Mouse (Mus musculus) kidney, postnatal 25 days (tissue): ENCODE measurements at regions not wholly inside any gene's neighbourhood (a gene's known extent, or its start where the extent isn't known, plus 50 kb on each side); places are given as distances from the start of the nearest gene placed in this dataset.

Source experiments
- DNase-seq, 2 experiments: peaks; one replicate each; pipeline ENCODE4 v3.0.0; 2021; ENCODE audit warnings: mixed read lengths in 2 of 2

DNA sequence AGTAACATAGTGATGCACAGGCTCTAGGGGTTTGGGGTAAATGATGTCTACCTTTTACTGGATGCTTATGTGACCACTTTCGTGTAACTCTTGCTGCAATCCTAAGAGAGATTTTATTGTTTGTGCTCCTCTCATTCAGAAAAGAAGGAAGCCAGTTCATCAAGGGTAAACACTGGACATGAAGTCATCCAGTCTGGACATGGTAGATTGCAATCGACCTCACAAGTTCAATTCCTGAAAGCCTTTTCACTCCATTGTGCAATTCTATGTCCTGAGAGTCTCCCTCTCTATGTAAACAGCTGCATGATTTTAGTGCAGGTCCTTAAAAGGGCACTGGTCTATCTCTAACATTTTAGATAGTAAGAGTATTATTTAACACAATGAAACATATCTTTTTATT, 73.5 kb upstream of the Gm16223 start:
- DNase-seq, result no peak

DNA sequence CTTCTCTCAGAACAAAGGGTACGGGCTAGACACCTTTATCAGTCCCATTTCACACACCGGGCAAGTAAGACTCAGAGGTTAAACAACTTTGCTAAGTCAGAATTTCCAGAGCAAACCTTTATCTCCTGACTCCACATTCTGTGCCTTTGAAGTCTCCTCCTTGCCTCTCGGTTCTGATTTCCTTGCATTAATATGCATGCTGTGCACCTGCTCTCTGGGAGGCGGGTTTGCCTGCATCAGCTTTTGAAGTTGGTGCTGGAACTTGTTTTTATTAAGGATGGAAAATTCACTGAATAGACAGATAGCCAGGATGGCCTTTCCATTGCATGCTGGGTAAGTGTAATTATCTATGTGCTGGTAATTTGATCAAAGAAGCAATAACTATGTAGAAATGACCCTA, 84.2 kb upstream of the Gm16223 start:
- DNase-seq, result no peak

DNA sequence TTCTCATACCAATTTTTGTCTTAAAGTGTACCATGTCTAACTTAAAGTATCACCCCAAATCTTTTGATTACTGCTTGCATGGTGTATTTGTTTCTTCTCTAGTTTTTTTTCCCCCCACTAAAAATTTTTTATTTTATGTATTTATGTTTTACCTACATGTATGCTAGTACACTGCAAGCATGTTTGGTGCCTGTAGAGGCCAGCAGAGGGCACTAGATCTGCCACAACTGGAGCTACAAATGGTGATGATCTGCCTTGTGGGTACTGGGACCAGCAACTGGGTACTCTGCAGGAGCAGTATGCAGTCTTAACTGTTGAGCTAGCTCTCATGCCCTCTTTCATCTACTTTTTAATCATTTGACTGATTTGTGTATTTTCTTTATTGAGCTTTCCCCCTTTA, 92.2 kb upstream of the Gm16223 start:
- no peak for DNase-seq

DNA sequence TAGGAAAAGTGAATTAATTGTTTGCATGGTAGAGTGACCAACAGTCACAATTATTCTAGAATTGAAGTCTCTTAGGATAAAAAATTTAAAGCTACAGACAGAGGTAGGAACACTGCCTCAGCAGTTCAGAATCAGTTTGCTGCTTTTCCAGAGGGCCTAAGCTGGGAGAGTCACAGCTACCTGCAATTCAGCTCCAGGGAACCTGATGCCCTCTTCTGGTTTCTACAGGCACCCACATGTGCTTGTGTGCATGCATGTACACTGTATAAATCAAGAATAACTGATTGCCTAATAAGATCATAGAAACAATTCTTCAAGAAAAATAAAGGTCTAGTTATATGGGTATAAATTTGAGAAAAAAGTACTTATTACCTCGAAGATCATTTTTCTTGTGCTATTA, 96.6 kb upstream of the Gm16223 start:
- DNase-seq, result peak in 1 of 2 experiments; percentile 11

DNA sequence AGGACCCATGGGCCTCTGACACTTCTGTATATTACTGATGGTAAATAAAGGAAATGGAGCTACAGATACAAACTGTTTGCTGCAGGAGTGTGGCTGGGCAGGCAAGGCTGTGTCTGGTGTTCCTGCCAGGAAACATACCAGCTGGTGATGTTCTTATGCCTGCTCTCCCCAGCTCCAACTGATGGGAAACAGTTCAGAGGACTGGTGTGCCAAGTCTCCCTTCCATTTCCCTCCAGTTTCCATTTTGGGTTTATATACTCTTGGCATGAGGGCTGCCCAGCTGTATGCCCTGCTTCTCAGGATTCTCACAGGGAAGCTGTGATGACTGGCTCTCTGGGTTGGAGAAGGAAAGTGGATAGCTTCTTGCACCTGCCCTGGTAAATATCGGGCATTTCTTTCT, 100.8 kb upstream of the Gm16223 start:
- no peak for DNase-seq

DNA sequence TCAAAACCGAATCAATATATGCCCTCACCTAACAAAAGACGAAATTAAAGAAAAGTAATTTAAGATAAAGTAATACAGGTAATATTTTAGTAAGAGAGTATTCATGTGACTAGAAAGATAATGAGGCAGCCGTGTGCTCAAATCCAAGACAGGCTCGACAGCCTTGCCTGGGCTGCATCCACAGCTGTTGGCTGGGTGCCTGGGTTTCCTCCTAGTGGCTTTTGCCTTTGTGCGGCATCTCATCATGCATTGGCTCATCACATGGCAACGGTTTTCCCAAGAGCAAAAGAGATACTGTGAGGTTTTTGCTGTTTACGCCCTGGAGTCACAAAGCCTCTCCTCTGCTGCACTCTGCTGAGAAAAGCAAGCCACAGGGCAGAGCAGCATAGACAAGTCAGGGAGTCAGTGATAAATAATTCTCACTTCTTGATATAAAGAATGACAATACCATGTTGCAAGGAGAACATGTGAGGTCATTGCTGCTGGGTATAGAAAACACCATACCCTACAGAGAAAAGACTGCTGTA, 103.1 kb upstream of the Bod1l start:
- DNase-seq, result peak in 1 of 2 experiments; percentile 1

DNA sequence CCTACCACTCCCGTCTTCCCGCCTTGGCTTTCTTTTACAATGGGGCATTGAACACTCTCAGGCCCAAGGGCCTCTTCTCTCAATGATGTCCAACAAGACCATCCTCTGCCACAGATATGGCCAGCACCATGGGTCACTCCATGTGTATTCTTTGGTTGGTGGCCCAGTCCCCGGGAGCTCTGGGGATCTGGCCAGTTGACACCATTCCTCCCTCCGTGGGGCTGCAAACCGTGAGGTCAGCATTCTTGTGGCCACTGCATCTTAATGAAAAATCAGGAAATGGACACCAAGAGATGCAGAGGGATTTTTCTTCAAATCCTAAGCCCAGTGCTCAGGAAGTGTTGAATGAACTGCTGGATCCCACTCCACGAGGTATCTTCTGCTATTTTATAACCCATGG, 99.3 kb upstream of the Bod1l start:
- DNase-seq, result no peak

DNA sequence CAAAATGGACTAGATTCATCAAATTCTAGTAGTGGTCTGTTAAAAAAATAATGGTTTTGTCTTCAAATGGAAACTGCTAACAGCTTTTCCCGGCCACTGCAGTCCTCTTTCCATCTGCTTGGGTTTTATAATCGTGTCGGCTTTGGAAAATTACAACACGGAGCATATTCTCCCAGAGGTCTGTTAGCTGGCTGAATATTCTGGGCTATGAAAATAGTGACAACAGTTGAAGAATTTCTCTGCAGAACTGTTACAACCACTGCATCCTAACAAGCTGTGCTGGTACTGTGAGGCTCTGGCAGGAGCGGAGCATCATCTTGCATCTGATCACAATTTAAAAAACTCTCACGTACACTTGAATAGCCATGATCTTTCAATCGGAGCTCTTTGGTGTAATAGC, 98.0 kb upstream of the Bod1l start:
- DNase-seq, result no peak

DNA sequence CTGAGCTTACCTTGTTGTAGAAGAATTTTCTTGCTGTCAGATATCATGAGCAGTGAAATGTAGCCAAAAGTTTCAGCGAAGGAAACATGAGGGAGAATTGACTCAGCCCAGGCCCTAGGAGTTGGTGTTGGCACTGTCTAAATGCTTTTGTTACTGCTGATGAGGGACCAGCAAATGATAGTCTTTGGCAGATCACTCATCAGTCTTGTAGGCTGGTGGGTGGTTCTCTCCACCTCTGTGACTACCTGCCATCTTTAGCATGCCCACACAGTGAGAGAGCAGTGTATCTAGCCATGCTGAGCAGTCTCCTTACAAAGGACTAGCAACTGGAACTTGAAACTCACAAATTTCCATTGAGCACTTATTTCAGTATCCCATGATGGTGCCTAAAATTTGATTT, 97.1 kb upstream of the Bod1l start:
- no peak for DNase-seq

DNA sequence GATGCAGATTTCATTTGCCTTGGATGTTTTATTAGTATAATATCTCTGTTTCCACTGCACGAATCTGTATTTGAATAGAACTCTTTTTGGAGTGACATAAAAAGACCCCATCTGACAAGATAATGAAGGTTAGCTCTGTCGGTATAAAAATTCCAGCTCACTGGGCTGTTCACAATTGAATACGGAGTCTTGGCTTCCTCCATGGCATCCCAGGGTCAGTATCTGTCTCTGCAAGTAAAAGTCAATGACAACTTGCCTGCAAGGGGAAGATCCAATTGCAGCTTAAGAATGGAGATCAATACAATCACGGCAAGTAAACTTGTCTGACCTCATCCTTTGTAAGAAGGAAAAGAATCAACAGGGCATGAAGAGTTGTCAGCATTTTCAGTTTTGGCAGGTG, 95.6 kb upstream of the Bod1l start:
- DNase-seq, result no peak

DNA sequence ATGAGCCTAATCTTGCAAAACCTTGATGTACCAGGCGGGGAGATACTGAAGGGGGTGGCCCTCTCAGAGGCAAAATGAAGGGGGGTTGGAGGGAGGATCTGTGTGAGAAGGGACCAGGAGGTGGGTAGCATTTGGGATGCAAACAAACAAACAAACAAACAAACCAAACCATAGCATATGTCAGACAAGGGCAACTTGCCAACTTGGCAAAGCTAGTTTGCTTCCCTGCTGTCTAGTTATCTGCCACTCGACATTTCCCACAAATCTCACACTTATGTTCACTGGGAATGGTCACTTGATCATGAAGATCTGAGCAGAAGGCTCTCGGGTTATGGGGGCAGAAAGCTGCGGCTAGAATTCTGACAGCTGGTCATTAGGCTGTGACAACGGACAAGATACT, 65.9 kb upstream of the Bod1l start:
- DNase-seq, result no peak

DNA sequence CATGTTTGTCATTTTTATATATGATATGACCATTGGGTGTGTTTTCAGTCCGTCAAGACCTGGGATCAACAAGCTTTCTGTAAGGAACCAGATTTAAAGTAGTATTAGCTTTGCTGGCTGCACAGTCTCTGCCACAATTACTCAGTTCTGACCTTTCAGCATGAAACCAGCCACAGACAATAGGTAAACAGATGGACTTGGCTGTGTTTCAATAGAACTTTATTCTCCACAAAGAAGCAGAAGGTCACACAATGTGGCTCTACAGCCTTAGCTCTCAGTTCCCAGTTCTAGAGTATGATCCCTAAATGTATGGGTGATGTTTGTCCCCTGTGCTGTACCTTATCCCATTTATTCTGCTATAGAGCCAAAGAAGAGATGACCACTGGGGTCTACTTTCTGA, 63.6 kb upstream of the Bod1l start:
- no peak for DNase-seq

DNA sequence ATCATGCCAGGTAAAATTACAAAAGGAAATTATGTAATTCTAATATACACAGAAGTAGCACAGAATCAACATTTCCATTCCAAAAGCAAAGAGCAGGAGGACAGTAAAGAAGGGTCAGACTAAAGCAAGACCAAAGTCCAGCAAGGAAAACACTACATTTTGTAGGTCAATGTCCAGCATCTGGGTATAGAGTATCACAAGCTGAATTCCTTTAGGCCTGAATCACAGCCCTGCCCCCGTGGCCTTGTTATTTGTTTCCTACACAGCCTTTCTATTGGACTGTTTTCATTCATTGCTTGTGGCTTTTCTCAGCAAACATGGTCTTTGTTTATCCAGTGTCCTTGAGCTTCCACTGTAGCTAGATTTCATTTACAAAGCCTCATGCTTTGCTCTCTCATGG, 60.4 kb upstream of the Bod1l start:
- DNase-seq, result no peak

DNA sequence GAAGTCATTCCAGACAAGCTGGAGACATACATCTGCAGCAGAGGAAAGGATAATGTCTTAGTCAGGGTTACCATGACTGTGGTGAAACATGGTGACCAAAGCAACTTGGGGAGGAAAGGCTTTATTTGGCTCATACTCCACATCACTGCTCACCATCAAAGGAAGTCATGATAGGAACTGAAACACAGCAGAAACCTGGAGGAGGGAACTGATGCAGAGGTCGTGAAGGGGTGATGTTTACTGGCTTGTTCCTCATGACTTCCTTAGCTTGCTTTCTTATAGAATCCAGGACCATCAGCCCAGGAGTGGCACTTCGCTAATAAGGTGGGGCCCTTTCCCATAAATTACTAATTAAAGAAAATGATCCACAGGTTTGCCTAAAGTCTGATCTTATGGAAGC, 55.1 kb upstream of the Bod1l start:
- DNase-seq, result no peak

DNA sequence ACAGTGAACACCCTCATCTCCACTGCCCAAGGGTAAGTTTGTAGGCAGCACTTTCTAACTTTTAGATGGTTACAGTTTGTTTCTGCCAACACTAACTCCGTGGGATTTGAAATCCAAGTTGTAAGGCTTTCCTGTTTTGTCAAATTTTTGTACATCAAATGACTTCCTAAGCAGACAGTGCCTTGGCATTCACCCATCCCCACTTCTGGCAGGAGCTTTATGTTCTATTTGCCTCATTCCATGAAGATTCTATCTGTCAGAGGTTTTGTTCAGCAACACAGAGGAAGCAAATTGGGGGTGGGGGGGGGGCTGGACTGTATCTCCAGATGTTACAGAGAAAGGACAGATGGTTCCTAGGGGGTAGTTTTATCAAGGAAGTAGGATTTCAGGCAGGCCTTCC, 54.6 kb upstream of the Bod1l start:
- no peak for DNase-seq
